Mouse (Mus musculus) kidney, postnatal 0 days (tissue): ENCODE data around the gene Serpinc1. TPM values are rescaled to one million over a fixed set of nuclear protein-coding genes. Genes with fewer than 3 reads are reported as not detected.

ENCODE experiments used
- ATAC-seq: fragments of 200-750 bp; cut with Nextera tagmentation; replicated peaks from 2 replicates; pipeline ENCODE4 v1.8.0; 2017; ENCODE audit warnings: low read depth, moderate number of reproducible peaks, moderate TSS enrichment, moderate library complexity; ENCODE audit not compliant: low FRiP score
- DNase-seq: peaks from one replicate; pipeline ENCODE4 v3.0.0-alpha.2; 2016; ENCODE audit warnings: low spot score
- H3K27ac ChIP-seq: fragments of 300-500 bp; sonication (generic); 2 replicates; pipeline ENCODE4 v1.5.1; 2014; ENCODE audit warnings: mild to moderate bottlenecking
- H3K27me3 ChIP-seq: fragments of 300-500 bp; sonication (generic); 2 replicates; pipeline ENCODE4 v1.6.1; 2014; ENCODE audit warnings: low read length, mixed read lengths; ENCODE audit not compliant: insufficient read depth
- H3K36me3 ChIP-seq: fragments of 300-500 bp; sonication (generic); 2 replicates; pipeline ENCODE4 v1.6.1; 2014; ENCODE audit warnings: low read length, mixed read lengths; ENCODE audit not compliant: insufficient read depth
- H3K4me1 ChIP-seq: fragments of 300-500 bp; sonication (generic); replicated peaks from 2 replicates; pipeline ENCODE4 v1.6.1; 2014; ENCODE audit warnings: antibody characterized with exemption, low read length, mixed read lengths; ENCODE audit not compliant: insufficient read depth
- H3K4me2 ChIP-seq: fragments of 300-500 bp; sonication (generic); 2 replicates; pipeline ENCODE4 v1.6.1; 2014; ENCODE audit warnings: mild to moderate bottlenecking, low read length, moderate library complexity, mixed read lengths
- H3K4me3 ChIP-seq: fragments of 300-500 bp; sonication (generic); replicated peaks from 2 replicates; pipeline ENCODE4 v1.5.1; 2014; ENCODE audit warnings: low read depth, low read length
- H3K9ac ChIP-seq: fragments of 300-500 bp; sonication (generic); 2 replicates; pipeline ENCODE4 v1.6.1; 2014; ENCODE audit warnings: low read depth, low read length
- H3K9me3 ChIP-seq: fragments of 300-500 bp; sonication (generic); replicated peaks from 2 replicates; pipeline ENCODE4 v1.6.1; 2016; ENCODE audit warnings: low read length, inconsistent platforms, mixed read lengths
- CTCF ChIP-seq: IDR thresholded peaks from 2 replicates; pipeline ENCODE4 v1.5.1; 2016; ENCODE audit warnings: antibody characterized with exemption, low read depth, mild to moderate bottlenecking, moderate library complexity
- WGBS: fragments of 180-500 bp; shearing (Covaris S2); extraction: QIAGEN DNeasy Blood & Tissue Kit; methylation state at CpG from one replicate; pipeline ENCODE4 v1.1.7; 2014; 5-methylcytosine and 5-hydroxymethylcytosine counted together
- polyA plus RNA-seq: library from polyadenylated mRNA; unstranded; fragments of >200 nt; fragmentation: Nextera tagmentation; extraction: Ambion mirVana; gene quantifications from 2 replicates; pipeline ENCODE4 v1.2.1, GENCODE M21; 2015

Serpinc1 gene
- polyA plus RNA-seq, 1 experiment from 2014 or later: 1.8 TPM

GRCm38 (mm10) chr1:161031881-161032280, 53.5 kb downstream of the Serpinc1 start:
- H3K36me3 ChIP-seq: peaks cover 19% of the 10 kb centered on the region
- no peak for TF ChIP-seq CTCF

GRCm38 (mm10) chr1:161032345-161032744, 54.0 kb downstream of the Serpinc1 start:
- Histone ChIP-seq H3K27ac (no peak overlapping the region), H3K9ac (no peak overlapping the region), H3K9me3 (no peaks in the 10 kb centered on the region), H3K27me3 (no peaks in the 10 kb centered on the region), H3K4me1 (peaks cover 6% of the 10 kb centered on the region; the same call in 1 of the 2 replicates), H3K4me2 (no peak overlapping the region), H3K36me3 (peaks cover 21% of the 10 kb centered on the region), H3K4me3 (no peak overlapping the region)
- WGBS: 89% methylated on average over 7 of the region's 7 CpGs
- DNase-seq: no peak
- no peak for ATAC-seq
- no peak for TF ChIP-seq CTCF

More at GRCm38 (mm10) chr1:161031881-161032280, 53.5 kb downstream of the Serpinc1 start:
- ATAC-seq: no peak
- no peak for DNase-seq
- H3K4me3 ChIP-seq: no peak overlapping the region
- peaks cover 4% of the 10 kb centered on the region; the same call in 1 of the 2 replicates for H3K4me1 ChIP-seq
- WGBS: 79% methylated on average over 9 of the region's 9 CpGs
- H3K9ac ChIP-seq: no peak overlapping the region
- H3K4me2 ChIP-seq: no peak overlapping the region
- H3K9me3 ChIP-seq: no peaks in the 10 kb centered on the region
- no peaks in the 10 kb centered on the region for H3K27me3 ChIP-seq
- no peak overlapping the region for H3K27ac ChIP-seq

- Histone ChIP-seq H3K27me3 (no peaks in the 10 kb centered on the region), H3K4me2 (peak overlapping the region; percentile 69), H3K4me1 (peaks cover 6% of the 10 kb centered on the region; the same call in 1 of the 2 replicates), H3K4me3 (peak overlapping the region; percentile 81), H3K9me3 (no peaks in the 10 kb centered on the region), H3K9ac (peak overlapping the region; percentile 81), H3K36me3 (peaks cover 32% of the 10 kb centered on the region), H3K27ac (peak overlapping the region; percentile 95)
- ATAC-seq (no peak), DNase-seq (peak; percentile 57)
- under 1% methylated on average over 21 of the region's 21 CpGs for WGBS
- TF ChIP-seq CTCF: no peak
Observed at GRCm38 (mm10) chr1:161033856-161034434, 55.6 kb downstream of the Serpinc1 start.

DNA sequence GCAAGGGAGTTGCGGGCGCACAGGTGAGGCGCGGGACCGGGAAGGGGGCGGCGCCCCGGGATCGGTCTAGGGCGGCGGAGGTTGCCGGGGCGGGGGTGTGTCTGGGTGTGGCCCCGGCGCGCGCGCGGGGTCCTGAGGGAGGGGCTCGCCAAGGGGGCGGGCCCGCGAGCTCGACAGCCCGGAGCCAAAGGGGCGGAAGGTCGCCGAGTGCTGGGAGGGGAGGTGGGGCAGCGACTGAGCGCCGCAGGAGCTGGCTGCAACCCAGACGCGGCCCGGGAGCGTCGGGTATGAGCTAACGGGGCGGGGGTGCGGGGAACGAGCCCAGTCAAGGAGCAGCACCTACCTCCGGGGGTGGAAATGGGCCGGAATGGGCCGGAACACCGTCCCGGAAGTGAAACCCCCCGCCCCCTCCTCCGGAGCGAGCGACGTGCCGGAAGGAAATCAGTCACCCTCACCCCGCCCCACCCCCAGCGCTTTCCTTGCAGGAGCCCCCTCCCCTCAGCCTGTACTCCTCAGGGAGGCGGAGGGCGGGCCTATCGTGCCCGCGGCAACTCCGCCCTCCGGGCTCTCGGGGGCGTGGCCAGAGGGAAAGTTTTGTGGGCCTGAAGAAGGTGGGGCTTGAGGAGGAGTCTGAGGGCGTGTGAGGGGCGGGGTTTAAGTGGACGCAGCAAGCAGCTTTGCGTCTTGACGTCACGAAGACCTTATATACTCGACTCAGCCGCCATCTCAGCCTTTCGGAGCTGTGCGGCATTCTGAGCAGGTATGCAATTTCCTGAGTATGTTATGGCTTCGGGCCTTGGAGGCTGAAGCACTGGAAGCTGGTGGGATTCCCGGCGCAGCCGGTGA, 56.3 kb downstream of the Serpinc1 start, which contains the start of gene Zbtb37:
Zbtb37 (minus strand) TSS at position 415 of the 846 bp plus-strand sequence.
- Histone ChIP-seq H3K4me1 (peaks cover 6% of the 10 kb centered on the region; the same call in 1 of the 2 replicates), H3K9ac (peak within 1 kb of the TSS; percentile 81), H3K4me3 (peak within 1 kb of the TSS; percentile 81), H3K4me2 (peak within 1 kb of the TSS; percentile 88), H3K27ac (peak within 1 kb of the TSS; percentile 95), H3K27me3 (no peaks in the 10 kb centered on the region), H3K36me3 (peaks cover 33% of the 10 kb centered on the region), H3K9me3 (no peaks in the 10 kb centered on the region)
- TF ChIP-seq CTCF: no peak
- under 1% methylated on average over 67 of the region's 76 CpGs for WGBS
- DNase-seq: peak; percentile 99
- peak; percentile 95 for ATAC-seq

GRCm38 (mm10) chr1:161035281-161035785, 56.9 kb downstream of the Serpinc1 start:
- no peaks in the 10 kb centered on the region for H3K27me3 ChIP-seq
- DNase-seq: peak; percentile 68

DNA sequence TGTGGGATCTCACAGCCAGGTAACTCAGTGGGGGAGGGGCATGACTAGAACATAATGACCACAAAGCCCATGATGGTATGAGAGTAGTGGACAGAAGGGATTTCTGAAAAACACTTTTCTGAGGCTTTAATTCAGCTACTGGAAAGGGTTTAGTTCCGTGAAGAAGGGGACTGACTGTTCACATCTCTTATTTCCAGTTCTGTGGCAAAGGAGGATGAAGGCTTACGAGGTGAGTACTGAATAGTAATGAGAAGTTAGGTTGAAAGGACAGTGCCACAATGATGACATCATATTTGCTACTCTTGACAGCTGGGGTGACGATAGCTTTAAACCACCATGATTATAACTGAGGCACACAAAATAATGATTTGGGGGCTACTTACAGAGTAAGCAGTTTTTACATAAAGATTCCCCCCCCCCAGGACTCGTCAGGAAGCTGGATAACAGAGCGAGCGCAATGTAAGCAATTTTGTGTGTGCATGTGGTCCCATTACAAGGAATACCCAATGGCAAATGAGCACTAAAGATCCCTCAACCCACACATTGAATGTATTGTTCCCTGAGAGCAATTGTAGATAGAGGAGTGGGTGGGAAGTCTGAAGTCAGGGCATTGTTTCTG, 57.5 kb downstream of the Serpinc1 start:
- TF ChIP-seq CTCF: no peak
- ATAC-seq (no peak), DNase-seq (peak; percentile 34)
- H3K4me2 ChIP-seq: peak overlapping the region; percentile 88
- peaks cover 27% of the 10 kb centered on the region for H3K36me3 ChIP-seq
- peak overlapping the region; percentile 95 for H3K27ac ChIP-seq
- H3K4me1 ChIP-seq: peaks cover 6% of the 10 kb centered on the region; the same call in 1 of the 2 replicates
- WGBS: 1% methylated on average over 6 of the region's 6 CpGs
- no peaks in the 10 kb centered on the region for H3K27me3 ChIP-seq
- peak overlapping the region; percentile 81 for H3K4me3 ChIP-seq
- H3K9me3 ChIP-seq: no peaks in the 10 kb centered on the region
- H3K9ac ChIP-seq: peak overlapping the region; percentile 78

More at GRCm38 (mm10) chr1:161035281-161035785, 56.9 kb downstream of the Serpinc1 start:
- no peaks in the 10 kb centered on the region for H3K9me3 ChIP-seq
- 0% methylated on average over 14 of the region's 14 CpGs for WGBS
- H3K27ac ChIP-seq: peak overlapping the region; percentile 95
- no peak for TF ChIP-seq CTCF
- peak overlapping the region; percentile 88 for H3K4me2 ChIP-seq
- peak overlapping the region; percentile 78 for H3K9ac ChIP-seq
- peaks cover 6% of the 10 kb centered on the region; the same call in 1 of the 2 replicates for H3K4me1 ChIP-seq
- H3K36me3 ChIP-seq: peaks cover 29% of the 10 kb centered on the region
- ATAC-seq: peak; percentile 53
- peak overlapping the region; percentile 81 for H3K4me3 ChIP-seq
